Mouse (Mus musculus) forebrain, embryonic 14.5 days (tissue): Measurements from ENCODE around the gene Hnf4a. TPM values are rescaled to one million over a fixed set of nuclear protein-coding genes. Genes with fewer than 3 reads are reported as not detected.

ENCODE experiments used
- ATAC-seq: fragments of 200-750 bp; cut with Nextera tagmentation; 2 replicates; pipeline ENCODE4 v1.8.0; 2017; ENCODE audit warnings: mild to moderate bottlenecking, moderate library complexity
- DNase-seq: peaks from one replicate; pipeline ENCODE4 v3.0.0-alpha.2; 2015; ENCODE audit warnings: low spot score
- H3K27ac ChIP-seq: fragments of 300-500 bp; sonication (generic); 2 replicates; pipeline ENCODE4 v1.5.1; 2014; ENCODE audit warnings: low read depth, mild to moderate bottlenecking, control low read depth, low read length, moderate library complexity
- H3K27me3 ChIP-seq: fragments of 300-500 bp; sonication (generic); replicated peaks from 2 replicates; pipeline ENCODE4 v1.6.1; 2014; ENCODE audit warnings: low read length, control low read depth, mixed read lengths; ENCODE audit not compliant: control insufficient read depth, insufficient read depth
- H3K36me3 ChIP-seq: fragments of 300-500 bp; sonication (generic); 2 replicates; pipeline ENCODE4 v1.6.1; 2014; ENCODE audit warnings: low read length, control low read depth; ENCODE audit not compliant: control insufficient read depth, insufficient read depth
- H3K4me1 ChIP-seq: fragments of 300-500 bp; sonication (generic); 2 replicates; pipeline ENCODE4 v1.6.1; 2014; ENCODE audit warnings: antibody characterized with exemption, low read length, control low read depth; ENCODE audit not compliant: control insufficient read depth, insufficient read depth
- H3K4me2 ChIP-seq: fragments of 300-500 bp; sonication (generic); 2 replicates; pipeline ENCODE4 v1.6.1; 2014; ENCODE audit warnings: mild to moderate bottlenecking, control low read depth, low read length
- H3K4me3 ChIP-seq: fragments of 300-500 bp; sonication (generic); 2 replicates; pipeline ENCODE4 v1.5.1; 2014; ENCODE audit warnings: low read depth, low read length, control low read depth
- H3K9ac ChIP-seq: fragments of 300-500 bp; sonication (generic); 2 replicates; pipeline ENCODE4 v1.6.1; 2014; ENCODE audit warnings: mild to moderate bottlenecking, low read length, control low read depth, moderate library complexity
- H3K9me3 ChIP-seq: fragments of 300-500 bp; sonication (generic); replicated peaks from 2 replicates; pipeline ENCODE4 v1.6.1; 2016; ENCODE audit warnings: low read length, control low read depth, mixed read lengths; ENCODE audit not compliant: control insufficient read depth
- WGBS: fragments of 180-500 bp; shearing (Covaris S2); extraction: QIAGEN DNeasy Blood & Tissue Kit; methylation state at CpG from one replicate; pipeline ENCODE4 v1.1.7; 2014; 5-methylcytosine and 5-hydroxymethylcytosine counted together
- polyA plus RNA-seq: library from polyadenylated mRNA; unstranded; fragments of >200 nt; fragmentation: Nextera tagmentation; extraction: Ambion mirVana; gene quantifications from 2 replicates; pipeline ENCODE4 v1.2.1, GENCODE M21; 2014

Gene Hnf4a
- polyA plus RNA-seq, 1 experiment from 2014 or later, result not detected

- Histone ChIP-seq H3K4me1 (no peaks in the 10 kb centered on the region), H3K4me3 (no peak overlapping the region), H3K27me3 (no peaks in the 10 kb centered on the region), H3K9ac (no peak overlapping the region), H3K4me2 (no peak overlapping the region), H3K27ac (no peak overlapping the region), H3K9me3 (no peaks in the 10 kb centered on the region), H3K36me3 (no peaks in the 10 kb centered on the region)
- no peak for ATAC-seq
- DNase-seq, result no peak
- WGBS, result 89% methylated on average over 5 of the region's 5 CpGs
Measured at GRCm38 (mm10) chr2:163537443-163537842, 30.8 kb downstream of the Hnf4a start.

GRCm38 (mm10) chr2:163538410-163538809, 31.8 kb downstream of the Hnf4a start:
- ATAC-seq (no peak), DNase-seq (no peak)
- H3K27me3 ChIP-seq, result no peaks in the 10 kb centered on the region
- no peaks in the 10 kb centered on the region for H3K4me1 ChIP-seq
- H3K9ac ChIP-seq, result no peak overlapping the region
- no peak overlapping the region for H3K4me2 ChIP-seq
- WGBS, result 88% methylated on average over 2 of the region's 2 CpGs
- H3K36me3 ChIP-seq, result no peaks in the 10 kb centered on the region
- H3K9me3 ChIP-seq, result no peaks in the 10 kb centered on the region
- H3K27ac ChIP-seq, result no peak overlapping the region
- H3K4me3 ChIP-seq, result no peak overlapping the region

- H3K4me1 ChIP-seq, result no peaks in the 10 kb centered on the region
- WGBS, result 78% methylated on average over 13 of the region's 13 CpGs
- ATAC-seq (no peak), DNase-seq (no peak)
- no peaks in the 10 kb centered on the region for H3K27me3 ChIP-seq
- no peaks in the 10 kb centered on the region for H3K36me3 ChIP-seq
- no peak overlapping the region for H3K9ac ChIP-seq
- no peak overlapping the region for H3K27ac ChIP-seq
- no peak overlapping the region for H3K4me3 ChIP-seq
- no peak overlapping the region for H3K4me2 ChIP-seq
- H3K9me3 ChIP-seq, result no peaks in the 10 kb centered on the region
Measured at GRCm38 (mm10) chr2:163539321-163540040, 32.9 kb downstream of the Hnf4a start.

GRCm38 (mm10) chr2:163540231-163541117, 33.9 kb downstream of the Hnf4a start:
- H3K4me1 ChIP-seq, result no peaks in the 10 kb centered on the region
- no peaks in the 10 kb centered on the region for H3K36me3 ChIP-seq
- H3K9ac ChIP-seq, result no peak overlapping the region
- WGBS, result 88% methylated on average over 9 of the region's 9 CpGs
- no peak overlapping the region for H3K27ac ChIP-seq
- no peaks in the 10 kb centered on the region for H3K27me3 ChIP-seq
- no peak overlapping the region for H3K4me2 ChIP-seq
- H3K4me3 ChIP-seq, result no peak overlapping the region
- no peak for DNase-seq
- ATAC-seq, result no peak
- H3K9me3 ChIP-seq, result no peaks in the 10 kb centered on the region

GRCm38 (mm10) chr2:163541568-163542182, 35.1 kb downstream of the Hnf4a start:
- Histone ChIP-seq H3K4me2 (no peak overlapping the region), H3K4me3 (no peak overlapping the region), H3K4me1 (no peaks in the 10 kb centered on the region), H3K27ac (no peak overlapping the region), H3K9me3 (no peaks in the 10 kb centered on the region), H3K27me3 (no peaks in the 10 kb centered on the region), H3K36me3 (no peaks in the 10 kb centered on the region), H3K9ac (no peak overlapping the region)
- no peak for DNase-seq
- ATAC-seq, result no peak
- WGBS, result 77% methylated on average over 10 of the region's 10 CpGs

- WGBS, result 92% methylated on average over 10 of the region's 10 CpGs
- H3K9ac ChIP-seq, result no peak overlapping the region
- H3K4me1 ChIP-seq, result no peaks in the 10 kb centered on the region
- H3K27ac ChIP-seq, result no peak overlapping the region
- ATAC-seq (no peak), DNase-seq (no peak)
- H3K9me3 ChIP-seq, result no peaks in the 10 kb centered on the region
- no peak overlapping the region for H3K4me2 ChIP-seq
- no peaks in the 10 kb centered on the region for H3K27me3 ChIP-seq
- H3K36me3 ChIP-seq, result no peaks in the 10 kb centered on the region
- H3K4me3 ChIP-seq, result no peak overlapping the region
Measured at GRCm38 (mm10) chr2:163542674-163543073, 36.1 kb downstream of the Hnf4a start.

GRCm38 (mm10) chr2:163546623-163547318, 40.2 kb downstream of the Hnf4a start:
- H3K4me1 ChIP-seq, result no peaks in the 10 kb centered on the region
- no peak for DNase-seq
- H3K27ac ChIP-seq, result no peak overlapping the region
- 77% methylated on average over 14 of the region's 14 CpGs for WGBS
- H3K36me3 ChIP-seq, result no peaks in the 10 kb centered on the region
- no peak overlapping the region for H3K4me2 ChIP-seq
- ATAC-seq, result no peak
- H3K9ac ChIP-seq, result no peak overlapping the region
- H3K4me3 ChIP-seq, result no peak overlapping the region
- H3K9me3 ChIP-seq, result no peaks in the 10 kb centered on the region
- no peaks in the 10 kb centered on the region for H3K27me3 ChIP-seq

- 82% methylated on average over 6 of the region's 6 CpGs for WGBS
- H3K4me3 ChIP-seq, result no peak overlapping the region
- H3K4me1 ChIP-seq, result no peaks in the 10 kb centered on the region
- no peak overlapping the region for H3K27ac ChIP-seq
- H3K4me2 ChIP-seq, result no peak overlapping the region
- H3K27me3 ChIP-seq, result no peaks in the 10 kb centered on the region
- no peaks in the 10 kb centered on the region for H3K36me3 ChIP-seq
- H3K9me3 ChIP-seq, result no peaks in the 10 kb centered on the region
- ATAC-seq (no peak), DNase-seq (no peak)
- H3K9ac ChIP-seq, result no peak overlapping the region
Measured at GRCm38 (mm10) chr2:163548822-163549221, 42.2 kb downstream of the Hnf4a start.
